Mouse (Mus musculus) right cerebral cortex, adult 18-20 months (tissue): ENCODE results near the gene Rsph10b.

Experiments used
- DNase-seq: peaks from one replicate; pipeline ENCODE4 v3.0.0; 2022; ENCODE audit warnings: mixed read lengths

Gene Rsph10b

GRCm38 (mm10) chr5:143932831-143933230, at the start of gene Rsph10b:
Gene Rsph10b (plus strand): TSS chr5:143933035.
- peak; percentile 13 for DNase-seq

GRCm38 (mm10) chr5:143885274-143885673, 47.6 kb upstream of the Rsph10b start:
- DNase-seq, result no peak

GRCm38 (mm10) chr5:143890741-143891140, 42.1 kb upstream of the Rsph10b start:
- no peak for DNase-seq

DNA sequence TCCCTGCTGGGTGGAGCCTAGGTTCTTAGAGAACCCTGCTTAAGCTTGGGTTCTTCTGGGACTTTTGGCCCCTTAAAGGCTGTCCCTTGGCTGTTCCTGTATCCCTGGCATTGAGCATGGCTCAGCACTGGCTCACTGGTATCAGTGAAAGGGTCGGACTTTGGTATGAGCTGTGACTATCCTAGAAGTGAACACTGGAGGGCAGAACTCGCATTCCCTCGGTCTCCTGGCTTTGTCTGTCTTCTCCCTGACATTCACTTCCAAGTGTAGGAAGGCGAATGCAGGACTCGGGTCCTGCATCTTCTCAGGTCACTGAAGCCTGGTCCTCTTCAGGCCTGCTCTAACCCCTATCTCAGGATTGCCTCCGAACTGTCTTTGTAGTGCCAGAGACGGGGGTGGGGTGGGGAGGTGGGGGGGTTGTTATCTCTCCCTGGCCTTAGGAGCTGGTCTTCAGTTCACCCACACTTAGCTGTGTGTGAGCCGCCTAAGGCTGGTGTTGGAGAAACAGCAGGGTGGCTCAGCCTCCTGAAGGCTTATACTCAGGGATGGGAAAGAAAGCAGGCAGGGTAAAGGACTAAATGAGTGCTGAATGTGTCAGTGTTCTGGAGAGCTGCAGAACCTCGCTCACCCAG, 40.5 kb upstream of the Rsph10b start:
- no peak for DNase-seq

DNA sequence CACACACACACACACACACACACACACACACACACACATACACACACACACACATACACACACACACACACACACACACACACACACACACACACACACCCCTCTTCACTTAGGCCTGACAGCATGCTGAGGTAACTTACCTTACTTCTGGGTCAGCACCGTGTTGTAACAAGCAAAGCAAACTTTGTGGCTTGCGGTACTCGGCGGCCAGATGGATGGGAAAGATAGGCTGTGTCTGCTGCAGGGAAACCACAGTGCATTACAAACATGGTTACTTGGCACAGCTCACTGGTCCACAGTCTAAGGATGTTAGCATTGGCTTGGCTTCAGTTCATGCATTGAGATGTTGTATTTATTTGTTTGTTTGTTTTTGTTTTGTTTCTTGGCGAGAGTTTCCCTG, 39.4 kb upstream of the Rsph10b start:
- DNase-seq, result no peak

- no peak for DNase-seq
Observed at GRCm38 (mm10) chr5:143897635-143898330, 35.1 kb upstream of the Rsph10b start, which contains the start of gene Ankrd61. Gene Ankrd61 (minus strand): TSS chr5:143897685.

DNA sequence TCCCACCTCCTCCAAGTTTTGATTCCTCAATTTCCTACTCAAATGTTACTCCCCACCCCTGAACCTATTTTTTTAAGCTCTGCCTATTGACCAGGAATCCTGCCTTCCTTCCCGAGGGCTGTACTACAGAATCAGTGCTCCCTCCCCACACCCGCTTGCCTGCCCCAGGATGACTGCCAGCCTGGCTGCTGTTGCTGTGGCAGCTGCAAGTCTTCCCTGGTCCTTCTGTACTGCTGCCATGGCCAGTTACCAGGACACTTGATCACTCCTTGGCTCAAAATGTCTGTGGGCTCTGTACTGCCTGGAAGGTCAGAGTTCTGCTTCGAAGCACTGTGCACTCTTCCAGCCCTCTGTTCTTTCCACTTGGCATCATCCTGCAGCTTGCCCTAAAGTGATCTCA, 30.7 kb upstream of the Rsph10b start:
- DNase-seq, result peak; percentile 25

- DNase-seq, result no peak
Observed at GRCm38 (mm10) chr5:143903813-143904212, 29.0 kb upstream of the Rsph10b start.

DNA sequence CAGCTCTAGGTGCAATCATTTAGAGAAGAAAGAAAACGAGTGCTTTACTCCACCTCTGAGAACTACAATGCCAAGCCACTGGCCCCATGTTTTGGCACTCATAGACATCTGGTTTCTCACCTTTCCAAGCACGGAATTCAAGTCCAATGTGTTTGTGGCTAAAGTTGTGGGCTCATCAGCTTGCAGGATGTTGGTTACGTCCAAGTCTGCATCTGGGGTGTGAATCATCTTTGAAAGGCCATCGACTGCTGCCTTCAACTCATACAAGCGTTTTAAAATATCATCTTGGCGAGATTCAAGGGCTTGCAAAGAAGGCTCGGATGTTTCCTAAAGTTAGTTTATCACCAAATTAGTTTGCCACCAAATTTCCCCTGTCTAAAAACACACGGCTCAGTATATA, 26.4 kb upstream of the Rsph10b start:
- DNase-seq, result no peak

DNA sequence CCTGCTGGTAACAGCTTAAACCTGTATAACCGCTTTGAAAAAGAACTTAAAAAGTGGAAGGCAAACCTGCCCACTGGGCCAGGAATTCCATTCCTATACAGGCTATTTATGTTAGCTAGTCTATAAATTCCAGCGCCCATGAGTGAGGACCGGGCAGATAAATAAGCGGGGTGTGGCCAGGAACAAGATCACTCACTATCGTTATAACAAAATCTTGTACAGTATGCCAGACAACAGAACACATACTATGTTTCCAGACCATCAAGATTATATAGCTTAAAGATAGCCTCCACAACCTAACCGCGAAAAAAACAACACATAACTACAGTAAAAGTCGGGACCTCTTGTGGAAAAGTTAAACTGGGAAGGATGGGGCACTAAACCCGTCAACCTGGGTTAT, 23.9 kb upstream of the Rsph10b start:
- no peak for DNase-seq

- peak; percentile 99 for DNase-seq
Observed at GRCm38 (mm10) chr5:143909417-143910400, 23.1 kb upstream of the Rsph10b start, which contains the start of the genes Aimp2 and Pms2. Gene Aimp2 (minus strand): TSS chr5:143909847. Gene Pms2 (plus strand): TSS chr5:143909964.

GRCm38 (mm10) chr5:143916221-143916620, 16.6 kb upstream of the Rsph10b start:
- no peak for DNase-seq

GRCm38 (mm10) chr5:143917418-143917817, 15.4 kb upstream of the Rsph10b start:
- no peak for DNase-seq

DNA sequence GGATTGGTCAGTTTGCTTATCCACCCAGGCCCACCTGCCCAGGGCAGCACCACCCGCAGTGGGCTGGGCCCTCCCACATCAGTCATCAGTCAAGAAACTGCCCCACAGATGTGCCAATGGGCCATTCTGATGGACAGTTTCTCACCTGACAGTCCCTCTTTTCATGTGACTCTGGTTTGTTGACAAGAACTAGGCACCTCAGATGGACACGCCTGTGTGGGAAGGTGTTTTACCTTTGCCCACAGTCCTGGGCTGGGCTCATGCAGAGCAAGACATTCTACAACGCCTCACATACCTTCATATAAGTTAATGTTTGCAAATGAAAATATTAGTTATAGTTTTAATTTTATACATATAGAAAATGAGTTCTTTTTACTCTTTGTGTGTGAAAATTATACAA, 14.7 kb upstream of the Rsph10b start:
- no peak for DNase-seq

GRCm38 (mm10) chr5:143924781-143925452, 7.9 kb upstream of the Rsph10b start:
- DNase-seq, result no peak

- no peak for DNase-seq
Observed at GRCm38 (mm10) chr5:143927875-143928274, 5.0 kb upstream of the Rsph10b start, which contains the start of gene Gm42421. Gene Gm42421 (plus strand): TSS chr5:143928175.

- DNase-seq, result no peak
Observed at GRCm38 (mm10) chr5:143929291-143929690, 3.5 kb upstream of the Rsph10b start.

DNA sequence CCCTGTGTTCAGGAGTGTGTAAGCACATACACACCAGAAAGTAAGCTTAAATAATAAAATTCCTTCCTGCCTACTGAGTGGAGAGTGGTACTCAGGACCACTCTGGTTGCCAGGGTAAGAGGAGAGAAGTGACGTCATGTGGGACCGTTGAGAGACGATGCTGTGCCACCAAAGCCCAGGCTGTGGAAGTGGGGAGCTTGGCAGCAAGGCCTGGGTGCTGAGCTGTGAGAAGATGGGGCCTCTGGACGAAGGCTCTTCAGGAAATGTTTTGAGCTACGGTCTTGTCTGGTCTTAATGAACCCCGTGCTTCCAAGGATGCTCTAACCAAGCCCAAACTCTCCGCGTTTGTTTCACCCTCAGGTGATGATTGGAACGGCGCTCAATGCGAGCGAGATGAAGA, 2.2 kb upstream of the Rsph10b start:
- DNase-seq, result no peak

GRCm38 (mm10) chr5:143931863-143932580, 813 bp upstream of the Rsph10b start:
- DNase-seq, result no peak

DNA sequence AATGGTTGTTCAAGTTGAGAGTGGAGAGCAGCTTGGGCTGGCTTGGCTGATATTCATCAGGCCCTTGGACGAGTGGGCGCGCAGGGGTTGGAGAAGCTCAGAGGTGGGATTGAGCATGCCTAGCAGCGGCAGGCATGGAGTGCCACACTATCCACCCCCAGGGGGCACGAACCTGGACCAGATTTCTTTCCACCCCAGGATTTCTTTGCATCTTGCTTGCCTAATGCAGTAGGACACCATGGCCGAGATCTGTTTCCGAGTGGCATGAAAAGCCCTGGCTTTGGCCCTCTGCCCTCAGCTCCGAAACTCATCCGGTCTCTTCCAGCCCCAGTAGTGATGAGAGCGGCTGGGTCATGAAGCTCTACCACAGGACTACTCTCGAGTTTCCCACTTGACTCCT, 579 bp downstream of the Rsph10b start:
- DNase-seq, result no peak

DNA sequence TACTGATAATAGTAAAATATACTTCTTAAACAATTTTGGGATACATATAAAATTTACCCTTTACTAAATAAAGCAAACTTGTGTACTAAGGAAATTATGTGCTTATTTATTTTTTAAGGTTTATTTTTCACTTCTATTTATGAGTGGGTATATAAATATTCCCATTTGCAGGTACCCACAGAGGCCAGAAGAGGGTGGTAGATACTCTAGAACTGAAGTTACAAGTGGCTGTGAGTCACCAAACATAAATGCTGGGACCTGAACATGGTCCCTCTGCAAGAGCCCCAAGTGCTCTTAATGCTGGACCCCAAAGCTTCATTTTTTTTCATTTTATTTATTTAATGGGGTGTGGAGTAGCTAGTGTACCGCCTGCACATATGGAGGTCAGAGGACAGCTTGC, 1.0 kb downstream of the Rsph10b start:
- DNase-seq, result no peak

DNA sequence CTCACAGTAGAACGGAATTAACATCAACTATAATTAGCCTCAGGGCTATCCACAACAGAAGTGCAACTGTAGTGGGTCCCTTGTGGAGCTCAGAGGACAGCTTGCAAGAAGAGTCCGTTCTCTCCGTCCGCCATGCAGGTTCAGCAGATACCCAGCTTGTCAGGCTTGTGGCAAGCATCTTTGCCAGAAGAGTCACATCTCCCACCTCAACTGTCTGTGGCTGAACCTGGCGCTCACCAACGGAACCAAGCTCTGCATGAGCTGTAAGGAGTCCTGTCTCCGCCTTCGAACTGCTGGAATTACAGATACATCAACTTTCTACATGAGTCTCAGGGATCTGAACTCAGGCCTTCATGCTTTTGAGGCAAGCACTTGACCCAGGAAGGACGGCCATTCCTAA, 3.3 kb downstream of the Rsph10b start:
- DNase-seq, result no peak
